Mouse (Mus musculus) liver, embryonic 14 days (tissue): ENCODE data around the gene Sf3a2. TPM values are rescaled to one million over a fixed set of nuclear protein-coding genes. Genes with fewer than 3 reads are reported as not detected.

Experiments used
- polyA plus RNA-seq: library from polyadenylated mRNA; depleted of rRNA; stranded (reverse); fragments of >200 nt; gene quantifications from 2 replicates; pipeline ENCODE4 v1.2.3, GENCODE M21; 2012; rRNA removed

Gene Sf3a2
- polyA plus RNA-seq, result 36.9 and 42.4 TPM in 2 replicates

GRCm38 (mm10) chr10:80798150-80799006 is at the start of gene Sf3a2, which contains the start of gene Plekhj1:
Gene Sf3a2, plus strand, starts transcription at chr10:80798198.
Gene Plekhj1, minus strand, starts transcription at chr10:80798626.

GRCm38 (mm10) chr10:80754594-80755290 is 43.3 kb upstream of the Sf3a2 start, which contains the start of gene Dot1l:
Gene Dot1l, plus strand, starts transcription at chr10:80755206.

GRCm38 (mm10) chr10:80804916-80805315 is 6.9 kb downstream of the Sf3a2 start, which contains the start of gene Amh:
Gene Amh, plus strand, starts transcription at chr10:80805243.

GRCm38 (mm10) chr10:80813366-80813765 is 15.4 kb downstream of the Sf3a2 start, which contains the start of gene Jsrp1:
Gene Jsrp1, minus strand, starts transcription at chr10:80813498.

GRCm38 (mm10) chr10:80826151-80827062 is 28.4 kb downstream of the Sf3a2 start, which contains the start of gene Oaz1:
Gene Oaz1, plus strand, starts transcription at chr10:80826656.

GRCm38 (mm10) chr10:80843931-80844547 is 46.0 kb downstream of the Sf3a2 start, which contains the start of gene Lingo3:
Gene Lingo3, minus strand, starts transcription at chr10:80844039.

Other genes starting within 250 kb of the Sf3a2 start
- 16.8 and 19.0 TPM in 2 replicates for gene Rexo1, start 236.6 kb upstream of the Sf3a2 start, polyA plus RNA-seq
- gene Klf16, start 220.9 kb upstream of the Sf3a2 start, polyA plus RNA-seq, result 12.0 and 13.6 TPM in 2 replicates
- 34.0 and 39.9 TPM in 2 replicates for gene Abhd17a, start 207.9 kb upstream of the Sf3a2 start, polyA plus RNA-seq
- gene Scamp4, start 195.3 kb upstream of the Sf3a2 start, polyA plus RNA-seq, result 16.7 and 22.6 TPM in 2 replicates
- 4.5 and 5.6 TPM in 2 replicates for gene Adat3, start 195.3 kb upstream of the Sf3a2 start, polyA plus RNA-seq
- 1.0 and 1.4 TPM in 2 replicates for gene Gm49322, start 192.2 kb upstream of the Sf3a2 start, polyA plus RNA-seq
- gene Csnk1g2, start 175.4 kb upstream of the Sf3a2 start, polyA plus RNA-seq, result 45.6 and 48.1 TPM in 2 replicates
- gene Btbd2, start 141.1 kb upstream of the Sf3a2 start, polyA plus RNA-seq, result 7.5 and 8.3 TPM in 2 replicates
- gene Mknk2, start 120.1 kb upstream of the Sf3a2 start, polyA plus RNA-seq, result 49.3 and 57.7 TPM in 2 replicates
- 11.6 and 12.9 TPM in 2 replicates for gene Mob3a, start 96.2 kb upstream of the Sf3a2 start, polyA plus RNA-seq
- 8.7 and 9.9 TPM in 2 replicates for gene Izumo4, start 96.0 kb upstream of the Sf3a2 start, polyA plus RNA-seq
- gene Ap3d1, start 55.9 kb upstream of the Sf3a2 start, polyA plus RNA-seq, result 22.8 and 25.7 TPM in 2 replicates
- 6.3 and 11.7 TPM in 2 replicates for gene Dot1l, start 43.0 kb upstream of the Sf3a2 start, polyA plus RNA-seq
- 44.3 and 48.4 TPM in 2 replicates for gene Plekhj1, start 428 bp downstream of the Sf3a2 start, polyA plus RNA-seq
- gene Amh, start 7.0 kb downstream of the Sf3a2 start, polyA plus RNA-seq, result 0.31 and 0.32 TPM in 2 replicates
- gene Jsrp1, start 15.3 kb downstream of the Sf3a2 start, polyA plus RNA-seq, result 0.03 and 0.50 TPM in 2 replicates
- 574 and 704 TPM in 2 replicates for gene Oaz1, start 28.5 kb downstream of the Sf3a2 start, polyA plus RNA-seq
- not detected in 2 replicates for gene Lingo3, start 45.8 kb downstream of the Sf3a2 start, polyA plus RNA-seq
- 222 and 233 TPM in 2 replicates for gene Lsm7, start 57.0 kb downstream of the Sf3a2 start, polyA plus RNA-seq
- 58.7 and 66.2 TPM in 2 replicates for gene Sppl2b, start 57.1 kb downstream of the Sf3a2 start, polyA plus RNA-seq
- gene Tmprss9, start 73.7 kb downstream of the Sf3a2 start, polyA plus RNA-seq, result 0.02 and 0.05 TPM in 2 replicates
- 99.7 and 111 TPM in 2 replicates for gene Timm13, start 102.8 kb downstream of the Sf3a2 start, polyA plus RNA-seq
- gene Lmnb2, start 120.0 kb downstream of the Sf3a2 start, polyA plus RNA-seq, result 11.5 and 11.8 TPM in 2 replicates
- 2.1 and 2.2 TPM in 2 replicates for gene Gadd45b, start 131.9 kb downstream of the Sf3a2 start, polyA plus RNA-seq
- gene Gng7, start 216.7 kb downstream of the Sf3a2 start, polyA plus RNA-seq, result 0.25 and 0.29 TPM in 2 replicates
- gene Diras1, start 227.5 kb downstream of the Sf3a2 start, polyA plus RNA-seq, result 0.01 TPM in 1 of 2 replicates, not detected in the other
- 3.4 and 3.8 TPM in 2 replicates for gene Slc39a3, start 239.2 kb downstream of the Sf3a2 start, polyA plus RNA-seq